Mouse (Mus musculus) adrenal gland, postnatal 4 days (tissue): Measurements from ENCODE around the gene Nono. TPM values are rescaled to one million over a fixed set of nuclear protein-coding genes. Genes with fewer than 3 reads are reported as not detected.

Experiments used
- DNase-seq, 2 experiments: peaks; one replicate each; pipeline ENCODE4 v3.0.0; 2021 to 2022; ENCODE audit warnings: low spot score in 2 of 2, mixed read lengths in 2 of 2
- long read RNA-seq, 2 experiments: library from polyadenylated mRNA; stranded (forward); transcript quantifications; one replicate each; pipeline ENCODE4 v2.0.0; 2021
- total RNA-seq, 2 experiments: library from RNA; stranded (reverse); gene quantifications; 2 replicates each; pipeline ENCODE4 v1.2.3; 2021

Nono gene
- 100 to 1,000 TPM; 287 to 290 TPM for total RNA-seq
- long read RNA-seq, experiment 1, transcript Nono-201 (12 exons, 2,562 nt) = major isoform, 72 of 93 reads
- long read RNA-seq, experiment 1, partial matches to known transcripts = 6 of 93 reads
- long read RNA-seq, experiment 1, other reads (novel, unspliced or antisense) = 14 of 93 reads
- long read RNA-seq, experiment 2, transcript Nono-201 (12 exons, 2,562 nt) = major isoform, 259 of 361 reads
- long read RNA-seq, experiment 2, partial matches to known transcripts = 29 of 361 reads
- long read RNA-seq, experiment 2, other reads (novel, unspliced or antisense) = 69 of 361 reads

DNA sequence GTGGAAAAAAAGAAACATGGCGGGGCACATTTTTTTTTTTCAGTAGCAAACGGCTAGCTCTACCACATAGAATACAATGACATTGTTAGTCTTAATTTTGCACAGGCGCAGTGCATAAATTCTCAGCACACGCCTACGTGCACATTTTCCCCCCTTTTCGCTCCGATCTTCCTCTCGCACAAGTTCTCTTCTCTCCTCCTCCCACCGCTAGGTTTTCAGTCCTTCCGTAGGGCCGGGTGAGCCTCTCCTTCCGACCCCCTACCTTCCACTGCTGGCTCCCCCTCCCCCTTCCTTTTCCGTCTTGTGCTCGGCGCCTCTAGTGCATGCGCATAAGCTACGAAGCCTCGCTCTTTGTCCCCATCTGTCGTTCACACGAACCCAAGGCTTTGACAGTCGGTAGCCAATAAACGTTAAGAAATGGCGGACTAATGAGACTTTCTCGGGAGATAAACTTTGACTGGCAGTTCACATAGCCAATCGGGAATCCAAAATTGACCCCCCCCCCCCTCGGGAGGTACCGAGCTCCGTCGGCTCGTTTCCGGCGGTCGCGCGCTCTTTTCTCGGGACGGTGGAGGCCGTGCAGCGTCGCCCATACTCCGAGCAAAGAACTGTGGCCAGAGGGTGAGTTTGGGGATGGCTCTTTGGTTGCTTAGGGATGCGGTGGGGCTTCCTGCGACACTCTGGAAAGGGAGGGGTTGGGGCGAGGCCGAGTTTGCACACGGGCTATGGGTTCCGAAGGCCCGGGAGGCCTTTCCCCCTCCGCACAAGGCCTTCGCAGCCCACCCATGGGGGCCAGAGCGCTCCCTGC lies at the start of gene Nono:
Nono (plus strand) TSS at position 177 of the 808 bp plus-strand sequence.
- peak in 1 of 2 experiments; percentile 66 for DNase-seq

DNA sequence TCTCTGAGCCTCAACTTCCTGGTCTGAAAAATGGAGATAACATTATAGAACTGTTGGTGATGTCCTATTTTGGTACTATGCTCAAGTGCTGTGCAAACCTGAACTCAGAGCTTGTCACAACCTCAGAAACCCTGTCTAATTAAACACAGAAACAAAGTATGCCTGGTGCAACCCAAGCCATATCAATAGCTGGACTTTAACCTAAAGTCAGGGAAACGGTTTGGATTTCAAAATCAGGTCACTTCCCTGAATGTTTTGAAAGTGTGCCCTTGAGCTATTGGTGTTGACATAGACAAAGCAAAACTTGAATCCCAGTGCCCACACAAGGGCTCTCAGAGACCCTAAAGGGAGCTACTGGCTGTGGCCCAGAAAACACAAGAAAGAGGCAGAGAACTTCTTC lies 49.4 kb upstream of the Nono start:
- DNase-seq = no peak

DNA sequence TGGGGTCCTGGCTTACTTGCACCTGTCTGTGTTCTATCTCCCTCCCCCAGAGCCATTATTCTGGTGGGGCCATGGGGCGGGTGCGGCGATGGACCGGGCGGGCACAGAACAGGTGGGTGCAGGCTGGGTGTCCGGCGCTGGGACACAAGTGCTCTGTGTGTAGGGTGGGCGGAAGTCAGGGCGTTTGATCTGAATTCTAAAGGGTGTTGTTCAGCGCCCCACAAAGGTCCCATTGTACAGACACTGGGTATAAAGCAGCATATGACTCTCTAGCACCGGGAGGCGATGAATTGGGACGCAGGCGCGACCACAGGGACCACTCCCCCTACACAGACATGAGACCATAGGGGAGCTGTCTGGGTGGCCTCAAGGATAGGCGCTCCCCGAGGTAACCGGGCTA lies 45.7 kb upstream of the Nono start:
- DNase-seq = no peak

DNA sequence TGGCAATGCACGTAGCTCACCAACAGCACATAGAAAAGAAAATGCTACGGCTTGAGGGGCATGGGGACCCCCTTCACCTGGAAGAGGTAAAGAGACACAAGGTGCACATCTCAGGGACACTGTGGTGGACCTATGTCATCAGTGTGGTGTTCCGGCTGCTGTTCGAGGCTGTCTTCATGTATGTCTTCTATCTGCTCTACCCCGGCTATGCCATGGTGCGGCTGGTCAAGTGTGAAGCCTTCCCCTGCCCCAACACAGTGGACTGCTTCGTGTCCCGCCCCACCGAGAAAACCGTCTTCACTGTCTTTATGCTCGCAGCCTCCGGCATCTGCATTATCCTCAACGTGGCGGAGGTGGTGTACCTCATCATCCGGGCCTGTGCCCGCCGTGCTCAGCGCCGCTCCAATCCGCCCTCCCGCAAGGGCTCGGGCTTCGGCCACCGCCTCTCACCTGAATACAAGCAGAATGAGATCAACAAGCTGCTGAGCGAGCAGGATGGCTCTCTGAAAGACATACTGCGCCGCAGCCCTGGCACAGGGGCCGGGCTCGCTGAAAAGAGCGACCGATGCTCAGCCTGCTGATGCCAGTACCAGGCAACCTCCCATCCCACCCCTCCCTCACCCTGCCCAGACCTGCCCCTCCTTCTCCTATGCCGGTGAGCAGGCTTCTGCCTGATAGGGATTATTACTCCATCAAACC lies 44.5 kb upstream of the Nono start:
- DNase-seq = no peak

DNA sequence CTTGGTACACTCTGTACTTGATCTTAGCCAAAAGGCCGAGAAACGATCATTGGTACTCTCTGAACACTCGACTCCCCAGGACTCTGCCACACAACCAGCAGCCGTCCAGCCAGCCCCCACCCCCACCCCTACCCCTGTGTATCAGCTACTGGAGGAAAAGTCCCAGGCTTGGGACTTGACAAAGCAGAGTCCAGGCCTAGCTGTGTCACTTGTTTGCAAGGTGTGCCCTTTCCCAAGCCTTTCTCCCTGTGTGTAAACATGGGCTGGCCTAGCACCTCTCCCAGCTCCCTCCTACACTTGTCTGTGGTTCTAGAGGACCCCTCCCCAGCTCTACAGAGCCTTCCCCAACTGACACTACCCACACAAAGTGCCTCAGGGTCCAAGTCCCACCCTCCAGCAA lies 42.9 kb upstream of the Nono start:
- DNase-seq = no peak

DNA sequence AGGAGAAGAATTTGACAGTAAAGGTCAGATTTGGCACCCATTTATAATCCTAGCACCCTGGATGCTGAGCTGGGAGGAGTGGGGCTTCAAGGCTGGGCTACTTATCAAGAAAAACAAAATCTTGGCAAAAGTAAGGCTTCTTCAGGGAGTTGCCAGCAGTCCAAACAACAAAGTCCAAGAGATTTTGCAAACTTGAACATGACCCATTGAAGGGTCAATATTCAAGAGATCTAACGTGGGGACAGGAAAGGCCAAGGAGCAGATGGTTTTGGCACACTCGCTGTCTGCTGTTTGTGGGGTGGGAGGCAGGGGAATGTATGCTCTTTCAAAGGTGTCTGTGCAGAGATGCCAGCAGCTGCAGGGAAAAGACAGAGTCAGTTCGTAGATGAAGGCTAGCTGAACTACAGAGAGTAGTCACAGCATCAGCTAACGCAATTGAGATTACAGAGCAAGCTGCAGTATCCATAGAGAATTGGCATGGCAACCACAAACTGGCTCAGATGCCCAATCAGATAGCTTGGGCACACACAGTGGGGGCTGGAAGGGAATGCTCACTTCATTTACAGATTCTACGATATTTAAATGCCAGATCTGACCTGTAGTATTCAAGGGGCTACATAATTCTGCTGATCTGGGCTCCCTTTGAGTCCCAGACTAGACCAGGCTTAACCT lies 40.1 kb upstream of the Nono start:
- DNase-seq = no peak

DNA sequence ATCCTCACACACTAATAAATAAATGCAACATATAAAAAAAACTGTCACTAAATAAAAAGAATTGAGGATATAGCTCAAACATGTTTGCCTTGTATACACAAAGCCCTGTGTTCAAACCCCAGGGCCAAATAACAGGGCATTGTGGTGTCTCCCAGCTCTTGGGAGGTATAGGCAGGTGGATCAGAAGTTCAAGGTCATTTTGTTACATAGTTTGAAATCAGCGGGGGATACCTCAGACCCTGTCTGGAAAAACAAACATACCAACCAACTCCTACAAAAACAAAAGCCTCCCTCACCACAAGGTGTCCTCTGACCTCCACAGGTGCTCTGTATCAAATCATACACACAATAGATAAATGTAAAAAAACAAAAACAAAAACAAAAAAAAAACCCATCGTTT lies 34.8 kb upstream of the Nono start:
- DNase-seq = no peak

DNA sequence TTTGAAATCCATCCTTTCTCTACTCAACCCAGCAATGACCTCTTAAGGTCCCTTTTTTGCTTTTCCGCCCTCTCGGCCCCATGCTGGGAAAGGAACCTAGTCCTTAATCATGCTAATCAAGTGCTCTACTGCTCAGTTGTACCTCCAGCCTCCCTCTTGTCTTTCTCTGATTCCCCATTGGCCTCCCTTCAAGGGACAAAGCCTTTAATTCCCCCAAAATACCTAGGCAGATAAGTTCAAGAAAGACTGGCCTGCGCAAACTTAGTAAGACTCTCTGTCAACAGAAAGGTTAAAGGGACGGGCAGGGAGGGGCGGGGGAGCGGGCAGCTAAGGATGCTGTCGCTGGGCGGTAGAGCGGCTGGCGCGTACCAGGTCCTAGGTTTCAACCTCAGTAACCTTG lies 32.7 kb upstream of the Nono start:
- DNase-seq = no peak

DNA sequence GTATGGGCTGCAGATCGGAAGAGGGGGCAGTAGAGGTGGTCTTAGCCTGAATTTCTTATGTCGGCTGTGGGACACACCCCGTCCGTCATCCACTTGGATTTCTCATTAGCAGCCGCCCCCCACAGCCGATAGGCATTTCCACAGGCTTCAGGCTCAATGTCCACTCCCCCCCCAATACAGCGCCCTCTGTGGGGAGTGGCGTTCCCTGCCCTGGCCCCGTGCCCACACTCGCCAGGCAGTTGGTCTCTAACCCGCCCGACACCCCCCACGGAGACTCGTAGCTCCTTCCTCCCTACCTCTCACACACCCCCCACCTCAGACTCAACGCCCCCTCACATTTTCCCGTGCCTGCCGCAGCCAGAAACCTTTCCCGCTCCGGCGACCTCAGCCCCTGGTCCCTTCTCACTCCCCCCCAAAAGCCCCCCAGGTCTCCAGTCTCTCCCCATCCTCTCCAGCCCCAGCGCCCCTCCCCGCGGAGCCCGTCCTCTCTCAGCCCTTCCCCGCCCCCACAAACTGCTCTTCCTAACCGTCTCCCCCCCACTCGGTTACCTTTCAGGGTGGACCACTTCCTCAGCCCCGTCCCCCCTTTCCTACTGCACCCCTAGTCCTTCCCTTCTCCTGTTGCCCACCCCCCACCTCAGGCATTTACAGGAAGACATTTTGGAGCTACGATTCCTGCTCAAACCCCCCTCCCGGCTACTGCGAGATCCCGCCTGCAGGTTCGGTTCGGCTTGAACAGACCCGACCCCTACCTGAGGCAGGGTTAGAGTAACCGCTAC lies 10.0 kb upstream of the Nono start:
- peak; percentile 17 to 27 for DNase-seq

DNA sequence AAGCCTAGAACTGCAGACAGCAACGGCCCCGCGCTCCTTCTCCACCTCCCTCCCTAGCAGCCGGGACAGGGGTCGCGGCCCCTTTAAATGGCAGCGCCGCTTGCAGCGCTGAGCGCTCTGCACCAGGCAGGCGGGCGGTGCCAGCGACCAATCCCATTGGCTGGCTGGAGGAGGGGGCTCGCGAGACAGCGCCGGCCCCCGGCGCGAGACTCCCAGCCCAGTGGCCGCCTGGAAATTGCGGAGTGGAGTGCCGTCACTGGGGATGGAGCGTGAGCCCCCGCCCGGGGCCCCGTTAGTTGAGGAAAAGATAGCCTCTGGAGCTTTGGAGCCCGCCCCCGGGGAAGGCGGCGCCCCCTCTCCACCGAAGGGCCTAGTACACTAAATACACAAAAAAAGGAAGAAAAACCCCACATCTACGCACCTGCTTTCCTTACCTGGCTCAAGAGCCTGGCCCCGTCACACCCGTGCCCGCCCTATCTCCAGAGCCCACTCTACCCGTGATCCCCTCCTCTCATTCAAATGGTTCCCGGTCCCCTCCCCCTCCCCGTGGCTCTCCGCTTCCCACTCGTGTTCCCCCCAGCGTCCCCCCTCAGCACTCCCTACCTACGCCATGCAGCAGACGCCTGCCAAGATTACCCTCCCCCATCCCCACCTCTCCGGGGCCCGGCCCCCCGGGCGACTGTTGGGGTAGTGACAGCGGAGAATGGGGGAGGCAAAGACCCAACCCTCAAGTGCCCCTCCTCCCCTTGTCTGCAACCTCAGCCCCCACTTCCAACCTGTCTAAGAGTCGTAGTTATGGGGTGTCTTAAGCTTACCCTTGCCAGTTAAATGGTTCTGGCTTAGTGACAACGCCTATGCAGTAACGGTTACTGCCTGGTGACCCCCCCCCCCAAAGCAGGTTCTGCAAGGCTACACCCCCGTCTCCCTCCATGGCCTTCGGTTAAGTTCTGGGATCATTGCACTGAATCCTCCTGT lies 9.1 kb upstream of the Nono start:
- peak; percentile 67 to 70 for DNase-seq

DNA sequence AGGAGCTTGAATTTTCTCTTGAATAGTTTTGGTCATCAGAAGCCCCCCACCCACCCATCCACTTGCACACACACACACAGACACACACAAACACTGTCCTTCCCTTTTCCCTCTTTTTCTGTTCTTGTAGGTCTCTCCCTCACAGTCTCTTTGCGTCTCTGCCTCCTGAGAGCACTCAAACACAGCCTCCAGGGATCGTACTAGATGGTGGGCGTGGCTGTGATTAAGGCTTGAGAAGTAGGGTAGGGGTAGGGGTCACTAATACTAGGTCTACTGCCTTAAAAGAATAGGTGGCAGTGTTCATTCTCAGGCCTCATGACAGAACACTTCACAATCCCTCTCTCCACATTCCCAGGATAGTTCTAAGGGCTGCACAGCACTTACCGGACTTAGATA lies 8.4 kb upstream of the Nono start, which contains the start of gene Zmym3:
Zmym3 (minus strand) TSS at position 150 of the 396 bp plus-strand sequence.
- DNase-seq = no peak

DNA sequence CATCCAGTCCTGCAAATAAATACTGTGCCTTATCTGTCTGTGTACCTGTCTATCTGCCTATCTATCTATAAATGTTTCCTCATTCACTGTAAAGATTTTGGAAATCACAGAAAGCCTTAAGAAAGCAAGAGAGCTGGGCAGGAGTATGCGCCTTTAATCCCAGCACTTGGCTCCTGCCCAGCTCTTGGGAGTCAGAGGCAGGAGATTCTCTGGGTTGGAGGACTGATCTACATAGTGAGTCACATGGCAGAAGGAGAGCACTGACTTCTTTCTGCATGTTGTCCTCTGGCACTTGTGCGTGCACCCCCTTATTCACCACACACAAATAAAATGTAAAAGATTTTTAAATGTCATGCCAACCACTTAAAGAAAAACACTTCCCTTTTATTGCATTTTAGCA lies 5.7 kb upstream of the Nono start:
- no peak for DNase-seq

DNA sequence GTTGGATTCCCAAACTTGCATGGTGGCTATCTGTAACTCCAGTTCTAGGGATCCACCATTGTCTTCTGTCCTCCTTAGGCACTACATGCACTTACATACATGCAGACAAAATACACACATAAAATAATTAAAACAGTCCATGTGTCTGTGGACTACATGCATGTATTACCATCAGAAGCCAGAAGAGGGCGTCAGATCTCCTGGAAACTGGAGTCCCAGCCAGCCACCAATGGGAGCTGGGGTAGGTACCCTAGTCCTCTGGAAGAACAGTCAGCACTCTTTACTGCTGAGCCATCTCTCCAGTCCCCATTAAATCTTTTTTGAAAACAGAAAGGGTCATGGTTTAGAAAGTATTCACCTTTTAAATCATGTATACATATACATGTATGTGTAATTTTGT lies 1.3 kb upstream of the Nono start:
- DNase-seq = no peak

DNA sequence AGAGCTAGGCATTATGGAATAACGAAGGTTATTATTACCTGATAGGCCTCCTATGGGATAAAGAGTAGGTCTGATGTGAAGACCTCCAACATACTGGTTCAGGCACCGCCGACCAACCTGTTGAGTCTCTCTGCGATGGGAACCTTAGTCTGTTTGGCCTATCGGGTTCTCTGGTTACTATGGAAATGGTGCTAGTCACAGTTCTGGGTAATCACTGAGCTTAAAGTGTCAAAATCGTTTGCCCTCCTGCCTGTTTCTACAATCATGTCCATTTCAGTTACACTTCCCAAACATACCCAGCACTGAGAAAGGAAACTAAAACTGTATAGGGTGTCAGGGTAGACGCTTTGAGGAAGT lies 355 bp upstream of the Nono start:
- no peak for DNase-seq

DNA sequence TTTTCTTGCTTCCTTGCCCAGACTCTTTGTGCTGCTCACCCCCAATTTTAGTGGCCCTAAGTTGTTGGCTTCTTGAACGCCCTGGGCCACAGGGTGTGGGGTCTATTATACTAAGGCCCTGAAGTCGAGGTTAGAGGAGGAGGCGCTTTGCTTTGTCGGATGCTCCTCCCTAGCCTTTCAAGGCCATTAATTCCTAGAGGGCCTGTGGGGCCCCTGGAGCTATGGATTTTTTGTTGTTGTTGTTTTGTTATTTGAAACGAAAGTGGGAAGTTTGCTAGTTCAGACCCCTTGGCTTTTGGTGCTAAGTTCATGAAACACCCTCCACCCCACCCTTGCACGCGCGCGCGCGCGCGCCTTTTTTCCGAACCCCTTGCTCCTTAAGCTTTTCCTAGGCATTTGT lies 858 bp downstream of the Nono start:
- DNase-seq = peak in 1 of 2 experiments; percentile 10

DNA sequence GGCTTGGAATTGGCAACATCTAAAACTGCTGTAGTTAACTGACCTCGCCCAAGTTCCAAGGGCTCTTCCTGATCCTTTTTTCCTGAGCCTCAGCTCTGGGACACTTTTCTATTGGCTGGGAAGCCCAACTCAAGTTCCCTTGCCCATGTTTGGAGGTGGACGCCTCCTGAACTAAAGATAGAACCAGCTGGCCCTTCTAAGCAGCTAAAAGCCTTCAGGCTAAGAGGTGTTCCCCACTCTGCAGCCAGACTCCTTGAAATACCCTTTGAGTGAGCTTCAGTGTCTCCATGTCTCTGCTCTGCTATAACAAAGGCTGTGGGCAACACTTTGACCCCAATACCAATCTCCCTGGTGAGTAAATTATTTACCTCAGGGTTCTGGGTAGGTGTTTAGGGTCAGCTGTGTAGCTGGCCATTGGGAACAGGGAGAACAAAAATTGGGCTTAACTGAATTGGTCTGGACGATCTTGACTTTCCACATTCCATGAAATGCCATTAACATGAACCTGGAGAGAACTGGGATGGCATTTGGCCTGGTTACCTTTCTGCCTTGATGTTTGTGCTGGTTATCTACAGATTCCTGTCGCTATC lies 19.9 kb downstream of the Nono start, which contains the start of gene Itgb1bp2:
Itgb1bp2 (plus strand) TSS at position 203 of the 590 bp plus-strand sequence.
- DNase-seq = no peak

DNA sequence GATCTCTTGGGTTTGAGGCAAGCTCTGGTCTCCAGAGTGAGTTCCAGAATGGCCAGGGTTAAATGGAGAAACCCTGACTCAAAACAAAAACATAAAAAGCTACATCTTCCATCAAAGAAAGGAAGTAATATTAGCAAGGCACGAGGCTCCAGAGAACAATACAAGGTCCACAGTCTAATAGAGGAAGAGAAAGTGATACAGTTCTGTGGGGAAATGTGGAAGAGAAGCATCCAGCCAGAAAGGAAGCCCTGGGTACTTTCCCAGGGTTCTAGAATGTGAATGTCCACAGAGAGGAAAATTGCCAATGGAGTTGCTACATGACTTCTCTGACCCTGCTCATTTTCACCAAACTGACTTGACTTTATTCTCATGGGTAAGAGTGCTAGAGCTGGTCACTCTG lies 22.0 kb downstream of the Nono start:
- DNase-seq = no peak

DNA sequence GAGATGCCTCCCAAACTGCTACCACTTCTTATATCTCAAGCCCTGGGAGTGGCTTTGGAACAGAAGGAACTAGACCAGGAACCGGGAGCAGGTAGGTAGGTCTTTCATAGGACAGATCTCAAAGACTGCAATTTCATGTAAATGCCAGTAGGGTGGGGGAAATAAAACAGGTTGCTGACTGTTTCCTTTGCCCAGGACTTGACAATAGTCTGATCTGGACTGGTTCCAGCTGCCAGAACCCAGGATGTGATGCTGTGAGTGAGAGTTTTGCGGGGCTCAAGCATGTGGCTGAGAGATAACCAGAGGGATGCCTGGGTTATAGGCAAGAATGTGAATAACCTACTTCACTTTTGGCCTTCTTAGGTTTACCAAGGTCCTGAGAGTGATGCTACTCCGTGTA lies 22.5 kb downstream of the Nono start:
- DNase-seq = no peak

DNA sequence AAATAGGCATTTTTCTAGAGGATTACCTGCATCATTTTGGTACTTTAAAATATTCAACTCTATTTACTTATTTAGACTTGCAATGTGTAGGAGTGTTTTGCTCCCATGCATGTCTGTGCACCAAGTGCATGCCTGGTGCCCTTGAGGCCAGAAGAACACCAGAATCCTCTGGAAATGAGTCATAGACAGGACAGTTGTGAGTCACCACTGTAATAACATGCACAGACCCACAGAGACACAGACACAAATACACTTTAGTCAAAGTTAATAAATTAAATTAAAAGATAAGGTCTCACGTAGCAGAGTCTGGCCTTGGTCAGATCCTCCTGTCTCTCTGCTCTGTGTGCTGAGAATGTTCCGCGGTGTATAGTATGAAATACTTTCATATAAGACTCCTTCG lies 43.1 kb downstream of the Nono start:
- no peak for DNase-seq
